Mouse (Mus musculus) kidney, embryonic 14.5 days (tissue): ENCODE measurements around the gene Sohlh2. TPM values are rescaled to one million over a fixed set of nuclear protein-coding genes. Genes with fewer than 3 reads are reported as not detected.

Source experiments
- ATAC-seq: fragments of 200-750 bp; cut with Nextera tagmentation; 2 replicates; pipeline ENCODE4 v1.8.0; 2017; ENCODE audit warnings: moderate number of reproducible peaks, mild to moderate bottlenecking, moderate TSS enrichment, moderate library complexity; ENCODE audit not compliant: low FRiP score, low TSS enrichment
- H3K27ac ChIP-seq: fragments of 300-500 bp; sonication (generic); 2 replicates; pipeline ENCODE4 v1.5.1; 2014; ENCODE audit warnings: low read depth, mild to moderate bottlenecking, low read length, moderate library complexity, mixed read lengths
- H3K27me3 ChIP-seq: fragments of 300-500 bp; sonication (generic); 2 replicates; pipeline ENCODE4 v1.6.1; 2014; ENCODE audit warnings: mild to moderate bottlenecking, low read length; ENCODE audit not compliant: control insufficient read depth, insufficient read depth
- H3K36me3 ChIP-seq: fragments of 300-500 bp; sonication (generic); 2 replicates; pipeline ENCODE4 v1.6.1; 2014; ENCODE audit warnings: low read length, mixed read lengths; ENCODE audit not compliant: control insufficient read depth, insufficient read depth
- H3K4me1 ChIP-seq: fragments of 300-500 bp; sonication (generic); 2 replicates; pipeline ENCODE4 v1.6.1; 2014; ENCODE audit warnings: low read length, mixed read lengths; ENCODE audit not compliant: control insufficient read depth, insufficient read depth
- H3K4me2 ChIP-seq: fragments of 300-500 bp; sonication (generic); replicated peaks from 2 replicates; pipeline ENCODE4 v1.6.1; 2014; ENCODE audit warnings: low read depth, mild to moderate bottlenecking, low read length
- H3K4me3 ChIP-seq: fragments of 300-500 bp; sonication (generic); 2 replicates; pipeline ENCODE4 v1.5.1; 2014; ENCODE audit warnings: mild to moderate bottlenecking, low read length
- H3K9ac ChIP-seq: fragments of 300-500 bp; sonication (generic); 2 replicates; pipeline ENCODE4 v1.6.1; 2014; ENCODE audit warnings: low read depth, mild to moderate bottlenecking, low read length, moderate library complexity
- H3K9me3 ChIP-seq: fragments of 300-500 bp; sonication (generic); 2 replicates; pipeline ENCODE4 v1.6.1; 2016; ENCODE audit warnings: low read length; ENCODE audit not compliant: control insufficient read depth
- WGBS: fragments of 180-500 bp; shearing (Covaris S2); extraction: QIAGEN DNeasy Blood & Tissue Kit; methylation state at CpG from one replicate; pipeline ENCODE4 v1.1.7; 2014; 5-methylcytosine and 5-hydroxymethylcytosine counted together
- microRNA-seq: library from miRNA; unstranded; fragments of <30 nt; microRNA quantifications from one replicate; pipeline ENCODE4, GENCODE M21; 2016
- polyA plus RNA-seq: library from polyadenylated mRNA; unstranded; fragments of >200 nt; fragmentation: Nextera tagmentation; extraction: Ambion mirVana; gene quantifications from 2 replicates; pipeline ENCODE4 v1.2.1, GENCODE M21; 2014

Gene Sohlh2
- polyA plus RNA-seq, 1 experiment from 2014 or later: not detected

DNA sequence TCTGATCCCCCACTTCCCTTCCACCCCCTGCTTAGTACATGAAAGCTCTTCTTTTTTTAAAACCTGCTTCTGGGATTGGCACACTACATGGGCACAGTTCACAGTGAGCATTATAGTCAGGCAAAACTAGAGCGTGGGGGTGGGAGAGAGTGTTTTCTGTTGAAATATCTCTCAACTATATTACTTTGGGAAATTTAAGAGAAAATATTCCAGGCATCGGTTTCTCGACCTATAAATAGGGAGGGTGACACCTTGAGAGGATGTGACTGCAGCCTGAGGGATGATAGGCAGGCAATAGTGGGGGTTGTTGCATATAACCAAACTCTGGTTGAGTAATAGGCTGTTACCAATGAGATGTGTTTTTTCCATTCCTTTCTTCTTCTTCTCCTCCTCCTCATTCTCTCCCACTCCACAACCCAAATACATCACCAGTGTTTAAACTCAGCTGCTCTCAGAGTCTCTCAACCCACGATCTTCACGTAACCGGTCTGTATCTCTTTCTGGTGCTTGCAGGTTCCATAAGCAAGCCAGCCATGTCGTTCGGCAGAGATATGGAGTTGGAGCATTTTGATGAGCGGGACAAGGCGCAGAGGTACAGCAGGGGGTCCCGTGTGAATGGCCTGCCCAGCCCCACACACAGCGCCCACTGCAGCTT is 64.9 kb downstream of the Sohlh2 start:
- Histone ChIP-seq H3K27me3 (0 out of 2 replicates have a peak, but pooled peaks cover 3% of the 10 kb centered on the region), H3K36me3 (no peaks in the 10 kb centered on the region), H3K4me3 (no peak overlapping the region), H3K9me3 (no peaks in the 10 kb centered on the region), H3K4me1 (peaks cover 13% of the 10 kb centered on the region; the same call in 1 of the 2 replicates), H3K9ac (no peak overlapping the region), H3K27ac (no peak overlapping the region), H3K4me2 (no peak overlapping the region)
- 88% methylated on average over 12 of the region's 12 CpGs for WGBS
- ATAC-seq: no peak

DNA sequence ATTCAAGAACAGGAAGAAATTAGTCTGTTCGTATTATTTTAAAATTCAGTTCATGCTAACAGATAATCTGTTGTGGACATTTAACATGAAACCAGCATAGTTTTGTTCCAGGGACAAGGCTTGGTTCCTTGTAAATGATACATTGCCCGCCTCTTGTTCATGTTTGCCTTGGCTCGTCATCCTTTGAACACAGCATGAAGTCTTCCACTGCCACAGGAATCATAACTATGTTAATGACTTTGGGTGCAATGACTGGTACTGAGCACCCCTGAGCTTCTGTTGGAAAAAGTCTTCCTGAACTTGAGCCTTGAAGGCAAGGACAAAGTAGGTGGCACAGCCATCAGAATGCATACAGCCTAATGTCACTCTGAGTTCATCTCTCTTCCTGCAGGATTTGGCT is 66.2 kb downstream of the Sohlh2 start:
- WGBS: 86% methylated on average over 3 of the region's 3 CpGs

DNA sequence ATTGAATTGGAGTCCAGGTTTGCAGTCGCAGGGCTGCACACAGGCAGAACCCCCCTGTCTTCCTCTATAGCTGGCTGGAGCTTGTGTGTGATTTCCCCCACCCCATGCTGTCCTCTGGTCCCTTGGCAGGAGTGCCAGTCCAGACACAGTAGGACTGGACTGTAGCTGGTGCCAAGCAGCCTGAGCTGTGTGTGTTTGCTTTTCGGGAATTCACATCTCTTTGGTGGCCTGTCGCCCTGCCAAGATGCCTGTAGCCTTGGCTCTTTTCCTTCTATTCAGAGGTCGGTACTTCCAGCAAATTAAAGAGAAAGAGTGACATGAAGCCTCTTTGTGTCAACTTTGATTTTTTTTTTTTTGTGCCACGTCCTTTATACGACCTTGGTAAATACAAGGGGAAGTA is 66.7 kb downstream of the Sohlh2 start:
- H3K4me1 ChIP-seq: no peaks in the 10 kb centered on the region
- H3K27ac ChIP-seq: no peak overlapping the region
- no peak overlapping the region for H3K4me3 ChIP-seq
- H3K4me2 ChIP-seq: no peak overlapping the region
- no peaks in the 10 kb centered on the region for H3K36me3 ChIP-seq
- H3K27me3 ChIP-seq: 0 out of 2 replicates have a peak, but pooled peaks cover 3% of the 10 kb centered on the region
- no peaks in the 10 kb centered on the region for H3K9me3 ChIP-seq
- ATAC-seq: no peak
- 83% methylated on average over 6 of the region's 6 CpGs for WGBS
- H3K9ac ChIP-seq: no peak overlapping the region

More for the DNA sequence above, 66.2 kb downstream of the Sohlh2 start:
- Histone ChIP-seq H3K9ac (no peak overlapping the region), H3K9me3 (no peaks in the 10 kb centered on the region), H3K27me3 (0 out of 2 replicates have a peak, but pooled peaks cover 3% of the 10 kb centered on the region), H3K4me3 (no peak overlapping the region), H3K27ac (no peak overlapping the region), H3K4me1 (0 out of 2 replicates have a peak, but pooled peaks cover 5% of the 10 kb centered on the region), H3K36me3 (no peaks in the 10 kb centered on the region), H3K4me2 (no peak overlapping the region)
- ATAC-seq: no peak

DNA sequence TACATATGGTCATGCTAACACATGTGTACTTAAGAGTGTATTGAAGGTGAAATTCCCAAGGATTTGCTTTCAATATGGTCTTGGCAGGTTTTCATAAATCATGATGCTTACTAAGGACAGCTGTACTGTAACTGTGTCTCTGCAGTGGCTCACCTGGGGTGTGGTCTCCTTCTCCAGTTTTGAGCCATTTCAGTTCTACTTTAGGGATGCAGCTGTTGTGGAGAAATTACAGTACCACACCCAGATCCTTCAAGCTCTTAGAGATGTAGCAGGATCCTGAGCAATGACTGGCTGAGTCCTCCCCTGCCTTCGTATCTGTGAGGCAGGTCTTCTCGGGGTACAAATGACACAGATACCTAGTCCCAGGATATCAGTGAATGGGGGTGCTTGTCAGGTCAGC is 68.8 kb downstream of the Sohlh2 start:
- Histone ChIP-seq H3K27ac (no peak overlapping the region), H3K4me1 (no peaks in the 10 kb centered on the region), H3K36me3 (no peaks in the 10 kb centered on the region), H3K4me3 (no peak overlapping the region), H3K4me2 (no peak overlapping the region), H3K27me3 (no peaks in the 10 kb centered on the region), H3K9ac (no peak overlapping the region), H3K9me3 (no peaks in the 10 kb centered on the region)
- no peak for ATAC-seq
- 84% methylated on average over 2 of the region's 2 CpGs for WGBS

Small RNA genes lying within 50 kb of the gene (microRNA-seq; reads per million reads assigned to microRNA genes)
- not detected for gene Gm22029

Other genes with a start within 250 kb of the Sohlh2 start
- gene Ccna1, start 126.5 kb upstream of the Sohlh2 start, polyA plus RNA-seq: 1.6 and 2.1 TPM in 2 replicates
- 33.4 and 49.6 TPM in 2 replicates for gene Spg20, start 69.9 kb upstream of the Sohlh2 start, polyA plus RNA-seq
- gene Ccdc169, start 44.7 kb upstream of the Sohlh2 start, polyA plus RNA-seq: not detected in 2 replicates
- 18.1 and 24.5 TPM in 2 replicates for gene Dclk1, start 60.3 kb downstream of the Sohlh2 start, polyA plus RNA-seq